Mouse (Mus musculus): ENCODE results near the gene Ifnl3. TPM values are rescaled to one million over a fixed set of nuclear protein-coding genes. Genes with fewer than 3 reads are reported as not detected.
"Not testable (repeated sequence)": the region's sequence is repeated elsewhere in the genome, so short reads cannot be mapped to it uniquely, and the experiment has no call there.

The Ifnl3 gene
- polyA plus RNA-seq, 1 experiment, result not detected

DNA sequence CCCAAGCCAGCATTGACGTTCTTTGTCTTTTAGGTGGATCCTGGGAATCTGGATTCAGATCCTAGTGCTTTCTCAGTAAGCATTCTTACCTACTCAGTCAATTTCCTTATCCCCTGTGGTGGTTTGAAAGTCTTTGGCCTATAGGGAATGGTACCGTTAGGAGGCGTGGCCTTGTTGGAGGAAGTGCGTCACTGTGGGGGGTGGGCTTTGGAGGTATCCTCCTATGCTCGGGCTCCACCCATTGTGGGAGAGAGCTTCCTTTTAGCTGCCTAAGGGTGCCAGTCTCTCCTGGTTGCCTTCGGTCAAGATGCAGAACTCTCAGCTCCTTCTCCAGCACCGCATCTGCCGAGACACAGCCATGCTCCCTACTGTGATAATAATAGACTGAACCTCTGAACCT lies 30.3 kb upstream of the Ifnl3 start:
- Histone ChIP-seq H3K4me3 (replicated peaks; ENCODE audit: control insufficient read depth, low read depth, low read length) (no peak overlapping the region), H3K4me1 (ENCODE audit: control insufficient read depth, insufficient read depth, low read length) (no peaks in the 10 kb centered on the region), H3K27ac (ENCODE audit: control insufficient read depth, insufficient read depth, low read depth, low read length, poor library complexity) (no peak overlapping the region)
- 84% methylated on average over 8 of the region's 8 CpGs for WGBS
- TF ChIP-seq CTCF (IDR thresholded peaks at IDR 0.05; ENCODE audit: control insufficient read depth, insufficient read depth, low read length) (no peak), POLR2A (IDR thresholded peaks at IDR 0.05; ENCODE audit: borderline replicate concordance, control insufficient read depth, low read depth, low read length) (no peak)

DNA sequence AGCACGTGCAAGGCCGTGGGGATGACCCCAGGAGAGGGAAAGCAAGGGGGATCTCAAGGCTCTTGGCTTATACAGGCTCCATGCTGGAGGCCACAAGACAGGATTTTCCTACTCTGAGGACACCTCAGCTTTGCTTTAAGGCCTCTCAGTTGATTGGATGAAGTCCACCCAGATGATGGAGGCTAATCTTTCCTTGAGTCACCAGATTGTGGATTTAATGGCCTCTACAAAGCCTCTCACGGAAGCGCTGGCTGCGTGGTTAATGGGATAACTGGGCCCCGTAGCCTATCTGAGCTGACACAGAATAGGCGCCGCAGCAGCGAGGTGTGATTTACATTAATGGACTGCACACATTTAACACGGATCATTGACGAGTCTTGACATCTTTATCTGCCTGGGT lies 27.2 kb upstream of the Ifnl3 start:
- TF ChIP-seq CTCF (IDR thresholded peaks at IDR 0.05; ENCODE audit: control insufficient read depth, insufficient read depth, low read length), result no peak
- TF ChIP-seq POLR2A (IDR thresholded peaks at IDR 0.05; ENCODE audit: borderline replicate concordance, control insufficient read depth, low read depth, low read length), result no peak
- H3K27ac ChIP-seq (ENCODE audit: control insufficient read depth, insufficient read depth, low read depth, low read length, poor library complexity), result no peak overlapping the region
- WGBS, result 85% methylated on average over 11 of the region's 11 CpGs
- no peaks in the 10 kb centered on the region for H3K4me1 ChIP-seq (ENCODE audit: control insufficient read depth, insufficient read depth, low read length)
- no peak overlapping the region for H3K4me3 ChIP-seq (replicated peaks; ENCODE audit: control insufficient read depth, low read depth, low read length)

DNA sequence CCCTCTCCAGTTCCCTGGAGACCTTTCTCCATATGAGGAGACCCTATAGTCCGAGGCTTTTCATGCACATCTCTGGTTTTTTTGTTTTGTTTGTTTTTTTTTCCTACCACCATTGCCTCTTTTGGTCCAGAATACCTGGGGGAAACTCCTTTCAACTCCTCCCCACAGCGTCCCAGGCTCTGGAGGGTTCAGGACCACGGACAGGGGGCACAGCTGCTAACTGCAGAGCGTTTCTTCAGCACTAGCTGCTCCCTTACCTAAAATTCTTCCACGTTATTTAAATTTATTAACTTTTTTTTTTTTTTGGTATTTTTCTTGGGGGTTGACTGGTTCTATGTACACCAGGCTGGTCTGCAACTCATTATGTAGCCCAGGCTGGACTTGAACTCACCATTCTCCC lies 17.1 kb upstream of the Ifnl3 start:
- Histone ChIP-seq H3K4me1 (ENCODE audit: control insufficient read depth, insufficient read depth, low read length) (no peaks in the 10 kb centered on the region), H3K4me3 (replicated peaks; ENCODE audit: control insufficient read depth, low read depth, low read length) (no peak overlapping the region), H3K27ac (ENCODE audit: control insufficient read depth, insufficient read depth, low read depth, low read length, poor library complexity) (no peak overlapping the region)
- TF ChIP-seq CTCF (IDR thresholded peaks at IDR 0.05; ENCODE audit: control insufficient read depth, insufficient read depth, low read length) (no peak), POLR2A (IDR thresholded peaks at IDR 0.05; ENCODE audit: borderline replicate concordance, control insufficient read depth, low read depth, low read length) (no peak)
- WGBS, result 9% methylated on average over 5 of the region's 5 CpGs

DNA sequence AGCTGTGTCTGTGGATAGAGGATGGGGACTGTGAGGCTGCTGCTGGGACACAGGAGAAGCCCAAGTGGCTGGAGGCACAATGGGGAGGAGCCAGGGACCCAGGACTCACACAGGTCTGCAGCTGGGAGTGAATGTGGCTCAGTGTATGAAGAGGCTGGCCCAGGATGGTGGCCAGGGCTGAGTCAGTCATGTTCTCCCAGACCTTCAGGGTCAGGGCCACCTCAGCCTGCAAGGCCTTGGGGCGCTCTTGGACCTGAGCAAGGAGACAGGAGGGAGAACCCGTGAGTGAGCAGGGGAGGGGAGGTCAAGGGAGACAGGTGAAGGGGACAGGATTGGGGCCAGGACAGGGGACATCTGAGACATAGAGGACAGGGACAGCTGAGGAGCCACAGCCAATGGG lies 13.5 kb upstream of the Ifnl3 start:
- H3K4me3 ChIP-seq (replicated peaks; ENCODE audit: control insufficient read depth, low read depth, low read length); H3K4me1 ChIP-seq (ENCODE audit: control insufficient read depth, insufficient read depth, low read length); H3K27ac ChIP-seq (ENCODE audit: control insufficient read depth, insufficient read depth, low read depth, low read length, poor library complexity): not testable (repeated sequence)
- WGBS, result 65% methylated on average over 2 of the region's 2 CpGs

DNA sequence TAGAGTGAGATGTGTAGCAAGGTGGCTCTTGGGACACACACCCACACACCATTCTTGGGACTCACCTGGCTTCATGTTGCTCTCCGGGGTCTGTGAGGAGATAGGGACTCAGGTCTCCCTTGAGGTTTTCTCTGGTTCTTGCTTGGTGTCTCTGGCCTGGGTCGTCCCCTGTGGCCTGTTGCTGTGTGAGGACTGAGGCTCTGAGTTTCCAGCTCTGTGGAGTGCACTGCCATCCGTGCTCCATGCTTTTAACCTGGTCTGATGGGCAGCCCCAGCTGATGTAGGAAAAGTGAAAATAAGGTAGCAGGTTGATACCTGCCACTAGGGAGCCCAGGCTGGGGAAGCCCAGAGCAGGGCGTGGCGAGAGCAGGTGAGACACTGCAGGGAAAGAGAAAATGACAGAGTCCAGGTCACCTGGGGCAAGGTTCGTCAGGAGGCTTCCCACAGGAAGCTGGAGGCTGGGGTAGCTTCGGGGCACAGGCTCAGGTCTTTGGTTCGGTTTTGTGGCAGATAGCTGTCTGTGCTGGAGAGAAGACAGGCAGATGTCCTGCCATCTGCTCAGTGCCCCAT lies 12.1 kb upstream of the Ifnl3 start, which contains the start of gene Ifnl2:
TSS of gene Ifnl2 (minus strand) at position 51 of the 570 bp plus-strand sequence.
- H3K27ac ChIP-seq (ENCODE audit: control insufficient read depth, insufficient read depth, low read depth, low read length, poor library complexity); H3K4me3 ChIP-seq (replicated peaks; ENCODE audit: control insufficient read depth, low read depth, low read length); H3K4me1 ChIP-seq (ENCODE audit: control insufficient read depth, insufficient read depth, low read length): not testable (repeated sequence)
- 49% methylated on average over 8 of the region's 8 CpGs for WGBS

DNA sequence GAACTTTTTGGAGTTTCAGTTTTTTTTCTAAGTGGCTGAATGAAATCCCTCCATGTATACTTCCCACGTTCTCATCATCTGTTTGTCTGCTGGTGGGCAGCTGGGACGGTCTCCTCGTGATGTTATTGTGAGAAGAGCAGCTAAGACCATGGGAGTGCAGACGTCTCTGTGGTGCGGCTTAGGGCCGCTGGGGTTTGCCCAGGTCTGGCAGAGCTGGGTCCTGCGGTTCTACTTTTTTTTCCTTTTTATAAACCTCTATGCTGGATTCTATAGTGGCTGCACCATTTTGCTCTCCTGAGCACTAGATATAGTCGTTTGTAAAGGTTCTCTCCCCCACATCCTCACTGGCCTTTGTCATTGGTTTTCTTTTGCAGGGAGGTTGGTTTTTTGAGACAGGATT lies 11.2 kb upstream of the Ifnl3 start:
- WGBS, result 66% methylated on average over 8 of the region's 8 CpGs
- Histone ChIP-seq H3K27ac (ENCODE audit: control insufficient read depth, insufficient read depth, low read depth, low read length, poor library complexity) (no peak overlapping the region), H3K4me3 (replicated peaks; ENCODE audit: control insufficient read depth, low read depth, low read length) (no peak overlapping the region), H3K4me1 (ENCODE audit: control insufficient read depth, insufficient read depth, low read length) (no peaks in the 10 kb centered on the region)
- TF ChIP-seq POLR2A (IDR thresholded peaks at IDR 0.05; ENCODE audit: borderline replicate concordance, control insufficient read depth, low read depth, low read length), result no peak
- no peak for TF ChIP-seq CTCF (IDR thresholded peaks at IDR 0.05; ENCODE audit: control insufficient read depth, insufficient read depth, low read length)

DNA sequence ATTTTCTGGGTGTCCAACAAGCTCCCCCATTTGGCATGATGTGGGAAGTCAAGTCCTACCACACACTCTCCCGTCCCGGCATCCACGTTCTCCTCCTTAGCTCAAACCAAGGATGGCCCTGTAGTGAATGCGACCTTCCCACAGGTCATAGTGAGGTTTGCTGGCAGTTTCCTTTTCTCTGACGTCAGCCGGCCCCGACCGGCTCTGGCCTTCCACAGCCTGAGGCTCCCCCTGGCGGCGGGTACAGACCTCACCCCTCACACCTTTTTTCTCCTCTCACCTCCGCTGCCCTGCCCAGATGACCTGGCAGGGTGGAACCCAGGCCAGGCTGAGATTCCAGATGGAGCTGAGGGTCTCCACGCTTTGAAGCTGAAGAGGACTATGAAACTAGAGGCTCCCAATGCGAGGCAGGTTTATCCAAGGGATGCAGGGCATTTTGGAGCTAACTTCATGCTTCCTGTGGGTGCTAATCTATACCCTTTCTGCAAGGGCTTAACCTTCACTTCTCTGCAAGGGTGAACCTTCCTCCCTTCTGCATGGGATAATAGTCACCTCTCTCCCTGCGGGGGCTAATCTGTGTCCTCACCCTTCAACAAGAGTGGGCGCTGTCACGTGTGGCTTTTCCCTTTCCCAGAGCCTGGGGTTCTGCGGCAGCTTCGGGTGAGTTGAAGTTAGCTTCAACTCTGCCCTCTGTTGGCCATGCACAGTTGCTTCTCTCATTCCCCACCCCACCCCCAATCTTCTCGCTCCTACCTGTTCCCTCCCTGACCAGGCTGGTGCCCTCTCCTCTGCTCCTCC lies 5.5 kb downstream of the Ifnl3 start:
- WGBS, result 1% methylated on average over 19 of the region's 19 CpGs
- no peaks in the 10 kb centered on the region; the same call in 1 of the 2 replicates for H3K4me1 ChIP-seq (ENCODE audit: control insufficient read depth, insufficient read depth, low read length)
- no peak overlapping the region for H3K4me3 ChIP-seq (replicated peaks; ENCODE audit: control insufficient read depth, low read depth, low read length)
- TF ChIP-seq CTCF (IDR thresholded peaks at IDR 0.05; ENCODE audit: control insufficient read depth, insufficient read depth, low read length) (peak; percentile 86), POLR2A (IDR thresholded peaks at IDR 0.05; ENCODE audit: borderline replicate concordance, control insufficient read depth, low read depth, low read length) (no peak)
- no peak overlapping the region for H3K27ac ChIP-seq (ENCODE audit: control insufficient read depth, insufficient read depth, low read depth, low read length, poor library complexity)

DNA sequence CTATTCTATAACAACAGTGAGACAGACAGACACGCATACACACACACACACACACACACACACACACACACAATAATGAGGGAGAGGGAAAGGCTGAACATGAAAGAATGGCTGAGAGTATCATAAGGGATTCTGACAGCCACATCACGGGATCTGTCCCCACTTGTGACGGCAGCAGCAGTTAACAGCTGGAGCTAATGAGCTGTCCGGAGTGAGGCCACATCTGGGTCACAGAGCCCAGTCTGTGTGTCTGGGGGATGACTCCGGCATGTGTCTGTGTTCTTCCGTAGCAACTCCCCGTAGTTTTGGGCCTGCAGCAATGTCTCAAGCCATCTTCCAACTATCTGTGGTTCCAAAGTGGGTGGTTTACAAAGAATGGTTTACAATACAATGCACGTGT lies 9.4 kb downstream of the Ifnl3 start:
- Histone ChIP-seq H3K27ac (ENCODE audit: control insufficient read depth, insufficient read depth, low read depth, low read length, poor library complexity) (no peak overlapping the region), H3K4me3 (replicated peaks; ENCODE audit: control insufficient read depth, low read depth, low read length) (no peak overlapping the region), H3K4me1 (ENCODE audit: control insufficient read depth, insufficient read depth, low read length) (no peaks in the 10 kb centered on the region; the same call in 1 of the 2 replicates)
- no peak for TF ChIP-seq CTCF (IDR thresholded peaks at IDR 0.05; ENCODE audit: control insufficient read depth, insufficient read depth, low read length)
- 81% methylated on average over 8 of the region's 8 CpGs for WGBS

DNA sequence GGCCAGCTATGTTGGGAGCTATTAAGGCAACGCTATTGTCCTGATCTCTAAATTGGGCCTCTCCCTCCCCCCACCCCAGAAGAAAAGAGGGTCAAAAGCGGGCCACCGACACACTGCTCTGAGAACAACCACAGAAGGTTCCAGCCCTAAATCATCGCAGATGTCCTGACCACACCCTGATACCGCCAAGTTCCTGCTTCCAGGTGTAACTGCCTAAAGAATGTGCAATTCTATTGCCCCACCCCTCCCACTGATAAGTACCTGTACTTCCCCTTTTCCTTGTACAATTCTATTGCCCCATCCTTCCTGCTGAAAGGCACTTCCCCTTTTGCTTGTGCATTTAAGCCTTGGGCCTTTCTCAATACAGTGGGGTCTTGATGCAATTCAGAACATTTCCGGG lies 16.2 kb downstream of the Ifnl3 start:
- not testable (repeated sequence) for H3K27ac ChIP-seq (ENCODE audit: control insufficient read depth, insufficient read depth, low read depth, low read length, poor library complexity); H3K4me3 ChIP-seq (replicated peaks; ENCODE audit: control insufficient read depth, low read depth, low read length); H3K4me1 ChIP-seq (ENCODE audit: control insufficient read depth, insufficient read depth, low read length)
- WGBS, result 72% methylated on average over 6 of the region's 6 CpGs
